Mouse (Mus musculus) frontal cortex, adult 2 months (tissue): ENCODE data around the gene Cyp2c40. TPM values are rescaled to one million over a fixed set of nuclear protein-coding genes. Genes with fewer than 3 reads are reported as not detected.
"Not testable (repeated sequence)": the region's sequence is repeated elsewhere in the genome, so short reads cannot be mapped to it uniquely, and the experiment has no call there.

ENCODE experiments used
- DNase-seq, 2 experiments: peaks; one replicate each; pipeline ENCODE4 v3.0.0; 2022; ENCODE audit warnings: low spot score in 1 of 2; ENCODE audit errors: extremely low spot score in 1 of 2
- polyA plus RNA-seq: library from polyadenylated mRNA; depleted of rRNA; stranded (reverse); fragments of >200 nt; gene quantifications from 2 replicates; pipeline ENCODE4 v1.2.3, GENCODE M21; 2012; rRNA removed

Gene Cyp2c40
- not detected in 2 replicates for polyA plus RNA-seq

DNA sequence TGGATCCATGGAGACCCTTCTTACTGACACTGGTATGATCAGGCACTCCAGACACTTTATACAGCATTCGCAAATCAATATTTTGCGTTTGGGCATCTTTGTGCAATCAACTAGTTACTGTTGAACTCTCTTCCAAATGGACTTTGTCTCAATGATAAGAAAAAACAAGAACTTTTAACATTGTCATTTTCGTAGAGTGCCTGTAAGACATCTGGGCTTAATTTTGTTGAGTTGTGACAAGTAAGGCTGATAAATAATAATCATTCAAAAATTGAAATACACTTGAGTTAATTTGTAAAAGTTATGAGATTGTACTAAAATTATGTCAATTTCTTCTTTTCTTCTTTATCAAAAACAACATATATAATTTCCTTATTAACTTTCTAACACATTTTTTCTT lies at the start of gene Cyp2c40:
Cyp2c40 (minus strand) TSS at position 101 of the 400 bp plus-strand sequence.
- DNase-seq, result not testable (repeated sequence)

DNA sequence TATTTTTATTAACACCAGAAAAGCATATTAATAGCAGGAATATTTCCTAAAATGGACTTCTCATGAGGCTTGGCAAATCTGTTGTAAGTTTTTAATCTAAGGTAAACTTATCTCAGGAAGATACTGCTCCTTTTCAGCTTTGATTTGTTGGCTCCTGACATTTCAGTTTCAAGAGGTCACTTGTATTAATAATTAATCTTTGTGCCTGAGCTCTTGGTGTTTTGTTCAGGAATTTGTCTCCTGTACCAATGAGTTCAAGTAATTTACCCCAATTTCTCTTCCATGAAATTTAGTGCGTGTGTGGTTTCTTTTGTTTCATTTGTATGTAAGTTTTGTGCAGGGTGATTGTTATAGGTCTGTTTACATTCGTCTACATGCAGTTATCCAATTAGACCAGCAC lies 8.3 kb upstream of the Cyp2c40 start:
- not testable (repeated sequence) for DNase-seq

DNA sequence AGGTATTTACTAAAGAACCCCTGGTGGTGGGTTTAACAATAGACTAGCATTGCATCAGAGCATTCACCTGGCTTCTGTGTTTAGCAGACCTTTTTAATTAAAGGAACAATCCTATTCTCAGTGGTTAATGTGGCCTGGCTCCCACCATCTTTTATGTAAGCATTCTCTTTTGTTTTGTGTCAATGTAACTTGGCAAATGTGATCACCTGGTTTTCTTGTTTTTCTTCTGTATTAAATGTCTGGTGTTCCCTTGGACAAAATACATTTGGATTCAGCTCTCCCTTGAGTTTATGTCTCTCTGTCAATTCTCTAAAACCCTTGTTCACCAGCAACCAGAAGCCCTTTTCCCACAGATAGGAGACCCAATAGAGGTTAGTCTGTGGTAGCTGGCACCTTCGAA lies 3.8 kb upstream of the Cyp2c40 start:
- not testable (repeated sequence) for DNase-seq

- DNase-seq, result not testable (repeated sequence)
Observed at GRCm38 (mm10) chr19:39815991-39816390, 3.4 kb upstream of the Cyp2c40 start.

- not testable (repeated sequence) for DNase-seq
Observed at GRCm38 (mm10) chr19:39785458-39785857, 27.2 kb downstream of the Cyp2c40 start.

DNA sequence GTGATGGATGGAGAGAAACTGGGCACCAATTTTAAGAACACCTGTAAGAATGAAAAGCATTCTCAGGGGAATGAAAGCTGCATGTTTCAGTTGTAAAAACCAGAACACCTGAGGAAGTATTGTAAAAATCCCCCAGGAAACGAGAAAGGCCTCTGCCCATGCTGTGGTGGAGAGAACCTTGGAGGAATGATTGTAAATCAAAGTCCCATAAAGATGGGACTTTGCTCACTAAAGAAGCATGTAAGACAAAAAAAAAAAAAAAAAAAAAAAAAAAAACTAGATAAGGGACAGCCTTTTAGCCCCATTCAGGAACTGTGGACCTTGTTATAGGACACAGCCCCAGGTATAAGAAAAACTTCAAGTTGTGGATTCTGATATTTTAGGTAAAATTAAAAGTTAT lies 67.3 kb downstream of the Cyp2c40 start:
- DNase-seq, result no peak

GRCm38 (mm10) chr19:39744361-39744760 lies 68.3 kb downstream of the Cyp2c40 start:
- not testable (repeated sequence) for DNase-seq

- DNase-seq, result no peak
Observed at GRCm38 (mm10) chr19:39740920-39741319, 71.7 kb downstream of the Cyp2c40 start, which contains the start of gene Cyp2c68. Cyp2c68 (minus strand) TSS chr19:39741054.

Other genes starting within 250 kb of the Cyp2c40 start
- not detected in 2 replicates for gene Cyp2c67, start 163.8 kb downstream of the Cyp2c40 start, polyA plus RNA-seq
- gene Cyp2c68, start 71.8 kb downstream of the Cyp2c40 start, polyA plus RNA-seq, result not detected in 2 replicates
- not detected in 2 replicates for gene Cyp2c69, start 74.0 kb upstream of the Cyp2c40 start, polyA plus RNA-seq
- not detected in 2 replicates for gene Cyp2c37, start 179.6 kb upstream of the Cyp2c40 start, polyA plus RNA-seq